Mouse (Mus musculus) testis, postnatal 10 days (tissue): ENCODE results near the gene Vav2.
A peak's percentile ranks its signal among the peaks of the same experiment; 100 is the strongest.

Experiments used
- DNase-seq: peaks from one replicate; pipeline ENCODE4 v3.0.0; 2021; ENCODE audit warnings: low spot score

Gene Vav2

DNA sequence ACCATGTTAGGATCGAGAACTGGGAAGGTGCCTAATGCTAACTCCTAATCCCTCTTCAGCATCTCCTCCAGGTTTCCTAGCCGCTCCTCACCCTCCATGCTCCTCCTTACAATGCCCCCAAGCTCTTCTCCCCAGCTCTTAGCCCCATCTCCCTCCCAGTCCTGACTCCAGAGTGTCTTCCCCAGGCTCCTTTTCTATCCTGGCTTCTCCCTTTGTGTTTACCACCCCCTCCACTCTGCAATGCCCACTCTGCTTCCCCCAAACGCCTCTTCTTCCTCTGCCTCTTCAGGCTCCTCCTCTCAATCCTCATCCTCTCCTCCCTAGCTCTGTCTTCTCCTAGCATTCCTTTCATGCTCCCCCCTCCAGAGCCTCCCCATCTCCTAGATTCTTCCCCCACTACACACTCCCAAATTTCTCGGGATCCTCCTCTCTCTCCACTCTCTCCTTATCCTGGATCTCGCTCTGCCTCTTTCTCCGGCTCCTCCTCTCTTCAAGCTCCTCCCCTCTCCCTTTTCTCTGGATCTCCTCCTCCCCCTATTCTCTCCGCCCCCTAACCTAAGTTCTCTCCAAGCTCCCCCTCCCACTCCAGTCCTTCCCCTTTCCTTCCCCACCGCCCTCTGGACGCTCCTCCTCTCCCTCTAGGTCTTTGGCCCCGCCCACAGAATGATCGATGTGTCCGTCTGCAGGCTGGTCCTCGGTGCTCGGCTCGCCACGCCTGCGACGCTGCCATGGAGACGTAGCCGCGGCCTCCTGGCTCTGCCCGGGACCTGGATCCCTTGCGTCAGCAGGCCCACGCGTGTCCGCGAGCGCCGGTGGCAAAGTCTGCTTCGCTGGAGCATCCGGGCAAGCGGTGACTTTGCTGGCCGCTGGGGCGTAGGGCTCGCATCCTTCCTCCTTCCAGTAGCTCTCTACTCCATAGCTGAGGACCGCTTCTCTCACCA, 15.2 kb upstream of the Vav2 start, which contains the start of gene Brd3os:
TSS of gene Brd3os (plus strand) at position 558 of the 941 bp plus-strand sequence.
- DNase-seq = peak; percentile 98

DNA sequence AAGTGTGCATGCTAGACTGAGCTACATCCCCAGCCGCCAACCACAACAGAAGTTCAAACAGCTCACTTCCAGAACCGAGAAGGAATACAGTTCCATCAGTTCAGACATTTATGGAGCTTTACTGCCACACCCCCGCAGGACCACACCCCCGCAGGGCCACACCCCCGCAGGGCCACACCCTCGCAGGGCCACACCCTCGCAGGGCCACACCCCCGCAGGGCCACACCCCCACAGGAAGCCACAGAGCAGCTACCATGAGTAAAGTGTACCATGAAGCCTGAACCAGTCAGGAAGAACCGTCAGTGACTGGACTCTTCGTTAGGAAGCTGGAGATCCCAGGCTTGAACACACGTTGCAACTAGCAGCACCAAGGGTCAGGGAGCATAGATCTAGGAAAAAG, 11.4 kb upstream of the Vav2 start:
- no peak for DNase-seq

DNA sequence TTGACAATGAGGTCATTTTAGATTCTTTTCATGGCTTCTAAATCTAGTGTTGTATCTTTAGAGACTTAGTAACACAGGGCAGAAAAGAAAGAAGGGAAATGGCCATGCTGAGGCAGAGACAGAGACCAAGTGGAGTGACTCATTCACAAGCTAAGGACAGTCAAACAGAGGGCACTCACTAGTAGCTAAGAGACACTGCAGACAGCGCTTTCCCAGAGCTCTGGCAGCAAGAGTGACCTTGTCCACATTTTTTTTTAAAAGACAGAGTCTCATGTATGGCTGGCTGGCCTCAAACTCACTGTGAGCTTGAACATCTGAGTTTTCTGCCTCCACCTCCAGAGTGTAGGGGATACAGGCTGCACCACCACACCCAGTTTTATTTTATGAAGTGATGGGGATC, 11.0 kb upstream of the Vav2 start:
- DNase-seq = no peak

DNA sequence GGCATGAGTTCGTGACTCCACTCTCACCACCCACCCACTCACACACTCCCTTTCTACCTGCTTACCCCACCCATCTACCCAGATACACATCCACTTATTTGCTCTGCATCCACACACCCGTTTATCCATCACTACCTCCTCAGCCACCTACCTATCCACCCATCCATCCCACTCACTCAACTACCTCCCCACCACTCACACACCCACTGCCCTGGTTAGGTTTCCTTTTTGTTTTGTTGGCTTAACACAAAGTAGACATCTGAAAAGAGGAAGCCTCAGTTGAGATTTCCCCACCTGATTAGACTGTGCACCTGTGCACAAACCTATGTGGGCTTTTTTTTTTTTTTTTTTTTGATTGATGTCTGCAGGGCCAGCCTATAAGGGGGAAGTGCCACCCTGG, 5.8 kb upstream of the Vav2 start:
- no peak for DNase-seq

DNA sequence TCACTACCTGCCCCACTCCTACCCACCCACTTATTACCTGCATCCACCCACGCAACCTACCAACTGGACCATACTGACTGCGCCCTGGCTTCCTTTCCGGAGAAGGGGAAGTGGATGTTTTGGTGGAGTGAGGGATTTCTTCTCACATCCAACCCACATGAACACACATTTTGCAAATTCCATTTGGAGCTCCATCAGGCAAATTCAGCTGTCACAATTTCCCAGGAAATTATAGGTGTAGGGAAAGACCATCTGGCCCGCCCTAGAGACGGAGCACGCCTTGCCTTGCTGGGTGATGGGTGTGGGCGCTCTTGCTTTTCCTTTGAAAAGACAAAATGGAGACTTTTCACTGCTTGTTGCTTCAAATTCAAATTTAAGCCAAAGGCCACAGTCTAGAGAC, 3.8 kb upstream of the Vav2 start:
- DNase-seq = no peak

DNA sequence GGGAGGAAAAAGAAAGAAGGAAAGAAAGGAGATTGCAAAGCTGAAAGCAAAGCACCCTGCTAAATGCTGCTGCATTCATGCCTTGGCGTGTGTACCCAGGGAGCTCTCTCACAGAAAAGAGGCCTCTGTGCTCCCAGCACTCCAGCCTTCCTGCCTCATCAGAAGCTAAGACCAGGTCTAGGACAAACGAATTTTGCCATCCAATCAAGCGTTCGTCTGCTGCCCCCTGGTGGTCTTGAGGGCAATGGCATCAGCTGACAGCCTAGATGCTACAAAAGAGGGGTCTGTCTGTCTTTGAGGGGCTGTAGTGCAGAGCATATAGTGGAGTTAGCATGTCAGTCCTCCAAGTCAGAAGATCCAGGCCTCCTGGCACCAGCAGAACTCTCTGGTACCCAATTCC, 1.2 kb upstream of the Vav2 start:
- peak; percentile 91 for DNase-seq

DNA sequence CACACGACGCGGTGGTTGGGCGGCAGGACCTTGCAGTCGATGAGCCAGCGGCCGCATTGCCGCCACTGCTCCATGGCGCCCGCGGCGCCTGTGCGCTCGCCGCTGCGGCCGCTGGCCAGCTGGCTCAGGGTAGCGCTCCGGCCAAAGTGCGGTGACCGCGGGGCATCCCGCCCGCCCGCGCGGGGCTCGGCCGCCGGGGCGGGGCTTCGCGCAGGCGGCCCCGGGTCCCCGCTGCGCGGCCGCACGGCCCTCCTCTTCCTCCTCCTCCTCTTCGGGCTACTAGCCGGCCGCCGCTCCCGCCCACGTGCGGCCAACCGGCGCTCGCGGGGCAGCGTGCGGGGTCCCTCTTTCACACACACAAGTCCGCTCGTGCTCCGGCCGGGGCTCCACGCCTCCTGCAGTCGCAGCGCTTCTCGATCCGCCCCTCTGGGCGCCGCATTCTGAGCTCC, 403 bp downstream of the Vav2 start:
- no peak for DNase-seq

DNA sequence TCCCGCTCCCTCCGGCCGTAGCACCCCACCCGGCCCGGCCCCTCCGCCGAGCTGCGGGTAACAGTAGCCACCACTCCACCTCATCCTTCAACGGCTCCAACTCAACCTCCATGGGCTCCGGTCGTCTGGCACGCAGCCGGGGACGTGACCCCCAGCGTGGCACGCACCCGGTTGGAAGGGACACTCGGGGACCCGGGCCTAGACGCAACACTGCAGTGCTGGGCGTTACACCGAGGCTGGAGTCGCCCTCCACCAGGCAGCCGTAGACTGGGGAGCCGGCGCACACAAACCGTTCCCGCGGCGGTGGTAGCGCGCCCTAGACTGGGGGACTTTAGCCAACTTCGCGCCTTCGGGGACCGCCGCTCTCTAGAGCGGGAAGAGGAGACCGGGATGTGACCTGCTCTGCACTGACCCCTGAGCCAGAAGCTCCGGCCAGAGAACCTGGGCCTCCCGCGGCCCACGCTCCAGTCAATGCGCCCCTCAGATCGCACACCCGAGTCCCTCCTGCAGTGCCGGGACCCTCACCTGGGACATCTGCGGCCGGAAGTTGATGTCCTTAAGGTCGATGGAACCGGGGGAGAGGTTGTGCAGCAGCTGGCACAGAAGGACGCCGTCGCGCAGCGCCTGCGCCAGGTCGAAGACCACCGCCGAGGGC, 955 bp downstream of the Vav2 start:
- DNase-seq = peak; percentile 71

DNA sequence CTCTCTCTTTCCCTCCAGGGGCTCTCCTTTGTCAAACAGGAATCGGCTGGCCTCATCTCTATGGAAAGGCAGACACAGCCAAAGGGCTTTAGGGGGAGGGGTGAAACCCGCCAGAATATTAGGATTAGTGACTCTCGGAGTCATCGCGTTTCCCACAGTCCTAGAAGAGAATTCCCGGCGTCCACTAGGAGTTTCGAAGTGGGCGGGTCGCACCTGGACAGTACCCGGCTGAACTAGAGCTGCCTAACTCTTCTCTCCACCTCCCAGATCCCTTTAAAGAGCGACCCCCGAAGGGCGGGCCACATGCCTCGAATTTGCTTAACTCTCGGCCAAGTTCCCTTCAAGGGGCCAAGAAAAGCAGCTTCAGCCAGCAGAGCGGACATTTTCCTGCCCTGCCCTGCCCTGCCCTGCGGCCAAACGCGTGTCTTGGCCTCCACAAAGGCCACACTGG, 1.6 kb downstream of the Vav2 start:
- no peak for DNase-seq

DNA sequence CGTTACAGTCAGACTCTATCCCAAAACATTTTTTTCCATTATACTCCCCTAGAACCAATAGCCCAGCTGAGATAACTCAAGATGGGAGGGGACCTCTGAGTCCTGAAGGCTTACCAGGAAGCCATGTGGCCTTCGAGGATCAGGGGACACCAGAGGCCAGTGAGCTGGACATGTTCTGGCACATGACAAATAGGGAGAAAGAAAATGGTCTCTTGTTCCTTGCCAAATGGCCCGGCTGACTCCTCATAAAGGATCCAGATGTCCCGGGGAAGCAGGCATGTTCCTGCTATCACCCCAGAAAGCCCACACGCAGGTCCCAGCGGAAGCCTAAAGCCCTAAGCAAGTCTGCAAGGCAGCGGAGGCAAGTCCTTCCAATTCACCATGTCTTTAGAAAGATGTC, 3.2 kb downstream of the Vav2 start:
- DNase-seq = no peak

DNA sequence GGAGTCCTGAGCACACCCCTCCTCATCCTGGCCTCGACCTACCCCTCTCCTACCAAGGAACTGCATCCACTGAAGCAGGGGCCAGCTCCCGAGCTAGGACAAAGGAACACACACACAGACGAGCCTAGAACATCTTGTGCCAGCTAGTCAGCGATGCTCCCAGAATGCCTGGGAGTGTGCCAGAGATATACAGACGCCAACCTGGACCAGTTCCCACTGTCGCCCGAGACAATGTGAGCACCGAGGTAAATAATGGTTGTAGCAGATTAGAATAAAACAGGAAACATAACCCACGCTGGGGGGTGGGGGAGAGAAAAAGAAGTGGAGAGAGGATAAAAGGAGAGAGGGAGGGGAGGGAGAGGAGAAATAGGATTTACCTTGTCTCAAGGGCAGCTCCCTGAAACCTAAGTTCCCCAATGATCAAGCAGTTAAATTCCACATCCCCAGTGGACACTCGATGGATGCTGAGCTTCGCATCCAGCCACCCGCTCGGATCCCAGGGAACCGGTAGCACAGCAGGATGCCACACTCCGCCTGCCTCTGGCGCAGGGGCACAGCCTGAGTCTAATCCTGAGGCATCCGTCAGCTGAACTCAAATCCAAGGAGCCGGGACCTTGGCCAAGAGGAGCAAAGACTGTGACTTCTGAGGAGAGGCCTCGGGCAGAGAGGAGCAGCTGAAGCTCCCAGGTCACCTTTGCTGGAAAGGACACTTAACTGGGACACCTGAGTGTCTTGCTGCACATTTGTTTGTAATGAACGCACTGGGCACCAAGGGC, 5.4 kb downstream of the Vav2 start:
- DNase-seq = peak; percentile 79

DNA sequence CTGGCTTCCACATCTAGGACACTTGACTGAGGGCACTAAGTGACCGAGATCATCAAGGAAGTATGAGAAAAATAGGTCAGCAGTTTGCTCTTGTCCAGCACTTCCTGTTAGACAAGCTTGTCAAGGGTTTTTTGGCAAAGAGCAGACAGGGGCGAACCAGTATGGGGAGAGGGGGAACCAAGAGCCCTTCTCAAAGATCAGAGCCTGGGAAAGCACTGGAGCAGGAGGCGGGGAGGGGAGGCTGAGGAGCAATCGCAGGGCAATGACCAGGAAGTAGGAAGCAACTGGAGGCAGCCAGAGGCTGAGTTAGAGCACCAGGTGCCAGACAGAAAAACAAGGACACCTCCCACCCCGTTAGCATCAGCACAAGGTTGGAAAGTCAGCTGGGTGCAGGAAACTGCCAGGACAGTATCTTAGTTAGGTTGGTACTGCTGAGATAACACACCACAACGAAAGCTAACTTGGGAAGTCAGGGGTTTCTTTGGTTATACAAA, 8.2 kb downstream of the Vav2 start:
- DNase-seq = no peak

DNA sequence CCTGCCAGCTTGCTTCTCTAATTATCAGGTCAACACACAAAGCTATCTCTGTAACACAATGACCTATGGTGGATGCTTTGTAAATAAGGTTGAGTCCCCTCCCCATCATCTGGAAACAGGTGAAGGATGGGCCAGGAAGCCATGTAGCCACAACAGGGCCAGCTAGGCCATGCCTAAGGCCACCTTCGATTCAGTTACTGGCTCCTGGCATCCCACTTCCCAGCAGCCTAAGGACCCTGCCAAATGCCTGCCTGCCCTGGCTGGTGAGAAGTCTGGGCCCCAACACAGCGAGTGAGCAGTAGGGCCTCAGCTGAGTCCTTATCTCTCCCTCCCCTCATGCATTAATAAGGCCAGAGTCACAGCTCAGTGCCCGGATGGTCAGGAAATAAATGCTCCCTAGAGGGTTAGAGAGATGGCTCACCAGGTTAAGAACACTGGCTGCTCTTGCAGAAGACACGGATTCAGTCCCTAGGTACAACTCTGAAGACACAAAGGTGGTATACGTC, 9.1 kb downstream of the Vav2 start:
- no peak for DNase-seq

DNA sequence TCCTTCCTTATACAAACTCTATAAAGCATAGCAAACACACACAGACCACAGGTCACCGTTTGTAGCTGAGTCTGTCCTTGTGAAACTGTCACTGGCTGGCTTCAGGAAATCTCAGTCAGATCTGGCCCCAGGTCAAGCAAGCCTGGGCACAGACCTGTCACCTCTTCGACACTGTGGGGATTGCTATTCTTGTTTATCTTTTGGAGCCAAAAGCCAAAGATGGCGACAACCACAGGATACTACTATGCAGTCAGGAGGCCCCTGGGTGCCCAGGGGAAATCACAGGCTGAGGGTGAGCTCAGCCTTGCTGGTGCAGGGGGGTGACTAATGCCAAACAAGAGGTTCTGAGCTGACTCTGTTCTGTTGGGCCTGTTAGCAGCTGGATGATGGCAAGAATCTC, 10.4 kb downstream of the Vav2 start:
- no peak for DNase-seq

DNA sequence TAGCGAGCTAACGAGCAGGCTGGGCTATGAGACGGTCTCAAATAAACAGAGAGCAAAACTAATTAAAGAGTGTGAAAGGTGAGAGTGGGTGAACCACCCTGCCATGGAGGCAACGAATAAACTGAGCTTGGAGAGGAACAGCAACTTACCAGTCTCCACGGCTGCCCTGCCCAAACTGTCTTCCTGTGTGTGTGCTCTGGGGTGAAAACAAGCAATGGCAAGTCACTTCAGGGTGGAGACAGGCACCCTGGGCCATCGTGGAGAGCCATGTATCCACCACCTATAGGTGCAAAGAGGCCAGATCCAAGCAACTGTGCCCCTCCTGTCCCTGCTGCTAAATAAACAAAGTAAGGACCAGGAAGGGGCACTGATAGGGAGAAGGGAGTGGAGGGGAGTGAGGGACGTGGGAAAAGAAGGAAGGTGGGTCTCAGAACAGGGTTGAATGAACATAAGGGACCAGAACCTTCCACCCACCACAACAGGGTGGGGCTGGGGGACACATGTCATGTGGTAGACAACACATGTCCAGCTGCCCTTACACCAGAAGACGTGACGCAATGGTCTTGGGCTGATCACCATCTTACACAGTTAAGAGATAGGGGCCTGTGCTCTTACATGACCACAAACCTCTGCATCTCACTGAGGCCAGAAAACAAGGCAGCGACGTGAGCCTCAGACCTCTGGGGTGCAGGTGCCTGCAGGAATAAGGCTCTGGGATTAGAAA, 11.6 kb downstream of the Vav2 start:
- no peak for DNase-seq

DNA sequence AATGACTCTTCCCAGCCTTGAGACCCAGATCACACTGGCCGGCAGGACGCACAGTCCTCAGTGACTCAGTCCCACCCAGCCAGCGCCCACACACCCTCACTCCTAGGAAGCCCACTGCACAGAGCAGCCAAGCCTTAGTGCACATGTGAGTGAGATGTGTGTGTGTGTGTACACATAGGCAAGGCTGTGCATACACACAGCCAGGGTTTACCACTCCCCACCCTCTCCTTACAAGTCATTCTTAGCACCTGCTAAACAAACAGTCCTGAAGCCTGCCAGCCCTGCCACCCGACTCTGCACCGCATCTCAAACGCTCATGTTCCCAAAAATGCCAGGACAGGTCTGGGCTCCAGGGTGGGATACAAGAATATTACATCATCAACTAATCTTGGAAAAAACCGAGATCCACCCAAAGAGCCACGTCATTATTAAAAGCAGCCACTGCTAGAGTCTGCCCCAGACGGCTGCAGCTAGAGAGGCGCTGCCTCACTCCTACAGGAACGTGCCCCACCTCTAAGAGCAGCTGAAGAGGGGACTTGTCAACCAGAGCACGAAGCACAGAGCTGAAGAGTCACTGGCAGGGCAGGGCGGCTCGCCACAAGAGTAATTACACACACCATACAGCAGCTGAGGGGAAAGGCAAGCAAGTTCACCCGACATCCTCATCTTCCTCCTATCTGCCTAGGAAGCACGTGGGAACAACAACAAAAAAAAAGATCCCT, 12.7 kb downstream of the Vav2 start:
- DNase-seq = no peak

DNA sequence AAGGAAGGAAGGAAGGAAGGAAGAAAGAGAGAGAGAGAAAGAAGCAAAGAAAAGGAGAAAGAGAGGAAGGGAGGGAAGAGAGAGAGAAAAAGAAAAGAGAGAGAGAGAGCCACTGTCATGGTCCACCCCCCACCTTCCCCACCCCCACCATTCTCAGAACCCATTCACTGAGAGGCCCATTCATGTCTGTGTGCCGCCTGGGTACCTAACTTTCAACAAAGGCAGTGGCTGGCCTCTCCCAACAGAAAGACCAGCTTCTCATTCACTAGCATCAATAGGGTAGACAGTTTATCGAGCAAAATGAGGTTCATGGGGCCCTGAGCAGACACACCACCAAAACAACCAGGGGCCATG, 13.3 kb downstream of the Vav2 start:
- no peak for DNase-seq

DNA sequence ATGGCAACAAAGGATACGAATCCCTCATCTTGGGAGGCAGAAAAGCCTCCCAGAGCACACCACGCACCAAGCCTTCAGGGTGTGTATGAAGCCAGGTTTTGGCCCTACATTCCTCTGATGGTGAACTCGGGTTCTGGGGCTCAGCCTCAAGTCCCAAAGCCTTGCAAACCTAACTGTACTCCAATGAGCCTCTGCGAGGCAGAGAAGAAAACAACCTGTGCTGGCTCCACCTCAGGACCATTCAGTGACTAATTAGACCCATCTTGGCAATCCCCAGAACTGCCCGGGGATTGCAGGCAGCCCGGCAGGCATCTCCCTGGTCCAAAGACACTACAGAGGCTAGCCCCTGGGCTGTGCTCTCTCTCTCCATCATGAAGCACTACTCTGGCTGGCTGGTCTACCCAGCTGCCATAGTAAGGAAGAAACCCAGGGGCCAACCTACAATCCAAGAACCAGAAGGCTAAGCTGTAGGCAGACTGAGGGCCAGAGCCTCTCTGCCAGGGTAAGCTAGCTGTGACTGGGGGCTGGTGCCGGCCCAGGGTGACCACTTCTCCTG, 14.5 kb downstream of the Vav2 start:
- no peak for DNase-seq

DNA sequence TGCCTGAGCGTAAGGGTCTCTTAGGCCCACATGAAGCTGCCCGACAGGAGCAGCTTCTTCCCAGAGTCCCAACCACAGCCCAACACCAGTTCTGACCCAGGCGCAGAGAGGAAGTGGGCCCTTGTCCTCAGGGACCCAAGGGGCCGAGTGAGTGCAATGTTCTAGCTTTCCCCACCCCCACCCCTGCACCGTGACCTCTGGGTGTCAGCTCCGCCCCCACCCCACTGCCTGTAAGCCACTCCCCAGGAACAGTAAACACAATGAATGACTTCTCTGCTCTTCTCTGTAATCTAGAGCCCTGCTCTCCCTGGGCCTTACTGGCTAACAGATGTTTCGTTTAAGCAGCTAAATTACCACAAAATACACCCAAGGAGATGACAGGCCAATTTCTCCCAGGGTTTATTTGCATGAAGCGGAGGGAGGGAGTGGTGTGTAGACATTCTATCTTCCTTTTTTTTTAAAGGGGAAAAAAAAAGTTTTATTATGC, 15.1 kb downstream of the Vav2 start:
- DNase-seq = no peak

DNA sequence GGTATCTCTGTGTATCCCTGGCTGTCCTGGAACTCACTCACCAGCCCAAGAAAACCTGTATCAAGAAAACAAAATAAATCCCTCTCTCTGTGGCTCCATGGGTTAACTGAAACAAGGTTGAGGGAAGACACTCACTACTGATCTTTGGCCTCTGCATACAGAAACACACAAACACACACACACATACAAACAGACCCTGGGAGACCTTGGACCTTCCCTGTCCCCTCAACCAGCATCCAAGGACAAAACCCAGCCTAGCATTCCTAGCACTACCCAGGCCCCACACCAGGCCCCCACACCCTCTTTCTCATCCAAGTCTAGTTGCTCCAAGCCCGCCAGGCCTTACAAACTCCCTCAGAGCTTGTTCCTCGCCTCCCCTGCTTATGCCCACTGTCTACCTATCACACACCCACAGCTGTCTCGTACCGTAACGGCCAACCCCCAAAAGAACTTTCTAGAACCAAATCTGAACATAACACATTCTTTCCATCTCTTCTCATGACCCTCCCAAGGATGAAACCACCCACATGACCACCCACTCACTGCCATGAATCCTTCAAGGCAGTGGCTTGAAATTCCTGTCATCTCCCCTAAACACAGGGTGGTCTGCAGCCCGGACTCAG, 16.2 kb downstream of the Vav2 start:
- DNase-seq = no peak
